Mouse (Mus musculus) cortical plate, adult 2 months (tissue): ENCODE results near the gene Dohh. TPM values are rescaled to one million over a fixed set of nuclear protein-coding genes. Genes with fewer than 3 reads are reported as not detected.

Source experiments
- H3K27ac ChIP-seq: fragments of 200-500 bp; 2 replicates; pipeline ENCODE4 v1.5.1; 2012; ENCODE audit warnings: low read length, control low read depth, inconsistent platforms; ENCODE audit not compliant: insufficient read depth
- H3K4me1 ChIP-seq: fragments of 200-500 bp; 2 replicates; pipeline ENCODE4 v1.6.1; 2011; ENCODE audit warnings: low read length; ENCODE audit not compliant: control insufficient read depth, insufficient read depth
- H3K4me3 ChIP-seq: fragments of 200-500 bp; 2 replicates; pipeline ENCODE4 v1.5.1; 2011; ENCODE audit warnings: mild to moderate bottlenecking, low read length, control low read depth; ENCODE audit not compliant: insufficient read depth
- CTCF ChIP-seq: fragments of 200-500 bp; IDR thresholded peaks from 2 replicates; pipeline ENCODE4 v1.5.1; 2011; ENCODE audit warnings: mild to moderate bottlenecking, control low read depth, low read length; ENCODE audit not compliant: insufficient read depth; ENCODE audit errors: extremely low read depth
- POLR2A ChIP-seq: fragments of 200-500 bp; IDR thresholded peaks from 2 replicates; pipeline ENCODE4 v1.6.1; 2011; ENCODE audit warnings: mild to moderate bottlenecking, low read length, control low read depth; ENCODE audit not compliant: insufficient read depth; ENCODE audit errors: extremely low read depth
- polyA plus RNA-seq: library from polyadenylated mRNA; depleted of rRNA; stranded (reverse); fragments of >200 nt; gene quantifications from 2 replicates; pipeline ENCODE4 v1.2.3, GENCODE M21; 2012; rRNA removed

The Dohh gene
- polyA plus RNA-seq, 1 experiment = 108 TPM

- Histone ChIP-seq H3K4me1 (peaks cover 3% of the 10 kb centered on the region; the same call in 1 of the 2 replicates), H3K4me3 (peak overlapping the region; percentile 24), H3K27ac (0 out of 2 replicates have a peak overlapping the region, but pooled peaks have one; percentile 5)
- TF ChIP-seq POLR2A (no peak), CTCF (no peak)
These were observed 48.6 kb downstream of the Dohh start for GRCm38 (mm10) chr10:81432868-81433262.

GRCm38 (mm10) chr10:81433541-81434289, 49.5 kb downstream of the Dohh start:
- Histone ChIP-seq H3K27ac (0 out of 2 replicates have a peak overlapping the region, but pooled peaks have one; percentile 5), H3K4me1 (peaks cover 3% of the 10 kb centered on the region; the same call in 1 of the 2 replicates), H3K4me3 (no peak overlapping the region; the same call in 1 of the 2 replicates)
- TF ChIP-seq POLR2A (no peak), CTCF (no peak)

- Histone ChIP-seq H3K4me3 (no peak overlapping the region), H3K27ac (0 out of 2 replicates have a peak overlapping the region, but pooled peaks have one; percentile 32), H3K4me1 (peaks cover 2% of the 10 kb centered on the region; the same call in 1 of the 2 replicates)
- TF ChIP-seq CTCF (no peak), POLR2A (no peak)
These were observed 50.4 kb downstream of the Dohh start for GRCm38 (mm10) chr10:81434361-81435263.

GRCm38 (mm10) chr10:81435436-81435835, 51.2 kb downstream of the Dohh start:
- Histone ChIP-seq H3K27ac (0 out of 2 replicates have a peak overlapping the region, but pooled peaks have one; percentile 32), H3K4me1 (peaks cover 2% of the 10 kb centered on the region; the same call in 1 of the 2 replicates), H3K4me3 (no peak overlapping the region)
- TF ChIP-seq CTCF = no peak
- TF ChIP-seq POLR2A = no peak

Other genes with a start within 250 kb of the Dohh start
- 46.9 and 49.9 TPM in 2 replicates for gene Zbtb7a, start 249.2 kb upstream of the Dohh start, polyA plus RNA-seq
- gene Pias4, start 216.5 kb upstream of the Dohh start, polyA plus RNA-seq = 21.3 and 22.5 TPM in 2 replicates
- gene Eef2, start 207.8 kb upstream of the Dohh start, polyA plus RNA-seq = 1,040 and 1,088 TPM in 2 replicates
- gene Dapk3, start 201.4 kb upstream of the Dohh start, polyA plus RNA-seq = 71.2 and 77.1 TPM in 2 replicates
- not detected in 2 replicates for gene 4930442H23Rik, start 200.6 kb upstream of the Dohh start, polyA plus RNA-seq
- 0.13 and 0.19 TPM in 2 replicates for gene Nmrk2, start 182.4 kb upstream of the Dohh start, polyA plus RNA-seq
- 166 and 169 TPM in 2 replicates for gene Atcay, start 153.6 kb upstream of the Dohh start, polyA plus RNA-seq
- 93.1 and 105 TPM in 2 replicates for gene Zfr2, start 151.3 kb upstream of the Dohh start, polyA plus RNA-seq
- 475 and 540 TPM in 2 replicates for gene Matk, start 131.5 kb upstream of the Dohh start, polyA plus RNA-seq
- gene Mrpl54, start 117.5 kb upstream of the Dohh start, polyA plus RNA-seq = 61.1 and 64.7 TPM in 2 replicates
- gene Apba3, start 117.5 kb upstream of the Dohh start, polyA plus RNA-seq = 52.1 and 58.2 TPM in 2 replicates
- 0.15 and 0.17 TPM in 2 replicates for gene Tjp3, start 92.8 kb upstream of the Dohh start, polyA plus RNA-seq
- gene Pip5k1c, start 91.5 kb upstream of the Dohh start, polyA plus RNA-seq = 414 and 443 TPM in 2 replicates
- 32.2 and 33.0 TPM in 2 replicates for gene Cactin, start 63.3 kb upstream of the Dohh start, polyA plus RNA-seq
- 2.7 and 2.9 TPM in 2 replicates for gene Tbxa2r, start 55.7 kb upstream of the Dohh start, polyA plus RNA-seq
- 1.2 and 1.4 TPM in 2 replicates for gene Gipc3, start 41.2 kb upstream of the Dohh start, polyA plus RNA-seq
- gene Hmg20b, start 33.9 kb upstream of the Dohh start, polyA plus RNA-seq = 34.4 and 36.3 TPM in 2 replicates
- 30.1 and 30.8 TPM in 2 replicates for gene Mfsd12, start 26.9 kb upstream of the Dohh start, polyA plus RNA-seq
- 0.45 and 0.52 TPM in 2 replicates for gene 4930404N11Rik, start 18.6 kb upstream of the Dohh start, polyA plus RNA-seq
- gene Fzr1, start 5.9 kb upstream of the Dohh start, polyA plus RNA-seq = 75.5 and 76.0 TPM in 2 replicates
- 5.8 and 5.9 TPM in 2 replicates for gene Gm48551, start within 50 bp of the Dohh start, polyA plus RNA-seq
- gene Gm48552, start 4.6 kb downstream of the Dohh start, polyA plus RNA-seq = 6.8 and 7.8 TPM in 2 replicates
- 2.5 and 3.0 TPM in 2 replicates for gene Smim24, start 8.6 kb downstream of the Dohh start, polyA plus RNA-seq
- gene Nfic, start 71.2 kb downstream of the Dohh start, polyA plus RNA-seq = 52.2 and 54.5 TPM in 2 replicates
- gene Celf5, start 98.3 kb downstream of the Dohh start, polyA plus RNA-seq = 307 and 309 TPM in 2 replicates
- gene Ncln, start 112.0 kb downstream of the Dohh start, polyA plus RNA-seq = 124 and 129 TPM in 2 replicates
- gene S1pr4, start 115.7 kb downstream of the Dohh start, polyA plus RNA-seq = 0.87 and 1.1 TPM in 2 replicates
- 3.4 and 3.9 TPM in 2 replicates for gene Gna15, start 139.8 kb downstream of the Dohh start, polyA plus RNA-seq
- 147 and 154 TPM in 2 replicates for gene Gna11, start 160.8 kb downstream of the Dohh start, polyA plus RNA-seq
- 897 and 916 TPM in 2 replicates for gene Aes, start 175.1 kb downstream of the Dohh start, polyA plus RNA-seq
- 97.8 and 112 TPM in 2 replicates for gene Tle2, start 190.1 kb downstream of the Dohh start, polyA plus RNA-seq
- gene Tle6, start 216.6 kb downstream of the Dohh start, polyA plus RNA-seq = 21.2 and 25.3 TPM in 2 replicates
- 3.7 and 4.2 TPM in 2 replicates for gene BC025920, start 221.8 kb downstream of the Dohh start, polyA plus RNA-seq
- 31.2 and 33.3 TPM in 2 replicates for gene Sirt6, start 243.4 kb downstream of the Dohh start, polyA plus RNA-seq
- 143 and 144 TPM in 2 replicates for gene Ankrd24, start 244.1 kb downstream of the Dohh start, polyA plus RNA-seq